Comparison of ENCODE assay signal across 1 mouse cellular context in genomic region chr14:100211826-100212117, GRCm38 (mm10).
A peak's percentile ranks its signal among the peaks of the same experiment; 100 is the strongest.
TF ChIP-seq lines count a peak whose summit lies in the region.

No protein-coding gene starts in this region.

TF ChIP-seq in CH12.LX, 34 proteins besides CTCF, POLR2A, EP300 and RAD21 (continued from another document):
- TF ChIP-seq NELFE (IDR thresholded peaks at IDR 0.05; ENCODE audit: low read depth, low read length) = 0 out of 2 replicates have a peak, but pooled peaks have one; percentile 21
TF ChIP-seq in CH12.LX: peak in this region for 7.
